Mouse (Mus musculus) T-helper 1 cell (primary cell): ENCODE data around the gene Atl3.

ENCODE experiments used
- in situ Hi-C: fragments of 300-600 bp; cut with MboI, MseI; formaldehyde crosslinking; loops from one replicate; pipeline ENCODE4 v1.15.1; 2025; ENCODE audit warnings: high pct_unique_total_duplicates

Gene Atl3

GRCm38 (mm10) chr19:7557844-7558243, 64.0 kb downstream of the Atl3 start:
- in situ Hi-C loops = no loop called here

GRCm38 (mm10) chr19:7558675-7559074, 64.8 kb downstream of the Atl3 start:
- in situ Hi-C loops = no loop called here

GRCm38 (mm10) chr19:7559986-7560385, 66.1 kb downstream of the Atl3 start:
- in situ Hi-C loops = no loop called here

- in situ Hi-C loops = no loop called here
Measured at GRCm38 (mm10) chr19:7561456-7561855, 67.6 kb downstream of the Atl3 start.

GRCm38 (mm10) chr19:7562601-7563129, 68.8 kb downstream of the Atl3 start:
- in situ Hi-C loops = no loop called here

- in situ Hi-C loops = no loop called here
Measured at GRCm38 (mm10) chr19:7563676-7564075, 69.8 kb downstream of the Atl3 start.

- in situ Hi-C loops = no loop called here
Measured at GRCm38 (mm10) chr19:7564457-7564856, 70.6 kb downstream of the Atl3 start.

GRCm38 (mm10) chr19:7566826-7567225, 73.0 kb downstream of the Atl3 start:
- in situ Hi-C loops = no loop called here

- in situ Hi-C loops = no loop called here
Measured at GRCm38 (mm10) chr19:7568364-7568763, 74.5 kb downstream of the Atl3 start.

- in situ Hi-C loops = no loop called here
Measured at GRCm38 (mm10) chr19:7569650-7570049, 75.8 kb downstream of the Atl3 start.

GRCm38 (mm10) chr19:7576180-7576579, 82.3 kb downstream of the Atl3 start:
- in situ Hi-C loops = no loop called here

- in situ Hi-C loops = no loop called here
Measured at GRCm38 (mm10) chr19:7577710-7578109, 83.9 kb downstream of the Atl3 start.

- in situ Hi-C loops = no loop called here
Measured at GRCm38 (mm10) chr19:7581042-7581441, 87.2 kb downstream of the Atl3 start.

GRCm38 (mm10) chr19:7583101-7583500, 89.3 kb downstream of the Atl3 start:
- in situ Hi-C loops = no loop called here

GRCm38 (mm10) chr19:7583599-7583998, 89.8 kb downstream of the Atl3 start:
- in situ Hi-C loops = no loop called here

- in situ Hi-C loops = no loop called here
Measured at GRCm38 (mm10) chr19:7585279-7585678, 91.4 kb downstream of the Atl3 start.

- in situ Hi-C loops = no loop called here
Measured at GRCm38 (mm10) chr19:7585764-7586163, 91.9 kb downstream of the Atl3 start.
